Mouse (Mus musculus): Measurements from ENCODE around the gene Tex13b. TPM values are rescaled to one million over a fixed set of nuclear protein-coding genes. Genes with fewer than 3 reads are reported as not detected.

Gene Tex13b
- polyA plus RNA-seq, 1 experiment from 2014 or later, result not detected

GRCm38 (mm10) chrX:140805340-140805739, 7.9 kb downstream of the Tex13b start:
- H3K4me3 ChIP-seq (ENCODE audit: low read length), result no peak overlapping the region
- no peaks in the 10 kb centered on the region for H3K4me1 ChIP-seq (ENCODE audit: control insufficient read depth, insufficient read depth, low read length)
- no peak overlapping the region for H3K9ac ChIP-seq (ENCODE audit: low read depth, low read length)
- H3K36me3 ChIP-seq (ENCODE audit: control insufficient read depth, insufficient read depth, low read length), result no peaks in the 10 kb centered on the region
- H3K27me3 ChIP-seq (replicated peaks; ENCODE audit: control insufficient read depth, insufficient read depth, low read length), result no peaks in the 10 kb centered on the region
- ATAC-seq, result peak; percentile 77
- 86% methylated on average over 2 of the region's 2 CpGs for WGBS
- H3K27ac ChIP-seq (ENCODE audit: low read length), result no peak overlapping the region
- H3K4me2 ChIP-seq (ENCODE audit: low read depth, low read length), result no peak overlapping the region
- H3K9me3 ChIP-seq (ENCODE audit: control insufficient read depth, low read length), result no peaks in the 10 kb centered on the region

- no peaks in the 10 kb centered on the region for H3K36me3 ChIP-seq (ENCODE audit: control insufficient read depth, insufficient read depth, low read length)
- no peak overlapping the region for H3K4me3 ChIP-seq (ENCODE audit: low read length)
- no peaks in the 10 kb centered on the region for H3K4me1 ChIP-seq (ENCODE audit: control insufficient read depth, insufficient read depth, low read length)
- no peak overlapping the region for H3K4me2 ChIP-seq (ENCODE audit: low read depth, low read length)
- H3K27me3 ChIP-seq (replicated peaks; ENCODE audit: control insufficient read depth, insufficient read depth, low read length), result no peaks in the 10 kb centered on the region
- 69% methylated on average over 1 of the region's 1 CpGs for WGBS
- H3K27ac ChIP-seq (ENCODE audit: low read length), result no peak overlapping the region
- no peak overlapping the region for H3K9ac ChIP-seq (ENCODE audit: low read depth, low read length)
- ATAC-seq, result no peak
- H3K9me3 ChIP-seq (ENCODE audit: control insufficient read depth, low read length), result no peaks in the 10 kb centered on the region
Observed at GRCm38 (mm10) chrX:140769794-140770193, 43.4 kb downstream of the Tex13b start.

Other genes with a start within 250 kb of the Tex13b start
- gene Tsc22d3, start 212.8 kb downstream of the Tex13b start, polyA plus RNA-seq (2015; fragmentation: Nextera tagmentation; extraction: Ambion mirVana), result 71.2 and 75.0 TPM in 2 replicates
- 1.6 and 1.8 TPM in 2 replicates for gene Mid2, start 148.8 kb downstream of the Tex13b start, polyA plus RNA-seq (2015; fragmentation: Nextera tagmentation; extraction: Ambion mirVana)
- gene Vsig1, start 94.2 kb upstream of the Tex13b start, polyA plus RNA-seq (2015; fragmentation: Nextera tagmentation; extraction: Ambion mirVana), result 0.45 and 0.67 TPM in 2 replicates
- 49.0 and 49.2 TPM in 2 replicates for gene Psmd10, start 143.3 kb upstream of the Tex13b start, polyA plus RNA-seq (2015; fragmentation: Nextera tagmentation; extraction: Ambion mirVana)
- gene Atg4a, start 143.5 kb upstream of the Tex13b start, polyA plus RNA-seq (2015; fragmentation: Nextera tagmentation; extraction: Ambion mirVana), result 16.8 TPM in 2 replicates